Mouse (Mus musculus) CH12.LX (cell line): ENCODE results near the gene Col16a1. TPM values are rescaled to one million over a fixed set of nuclear protein-coding genes. Genes with fewer than 3 reads are reported as not detected.

Source experiments
- DNase-seq: peaks from one replicate; pipeline ENCODE4 v3.0.0-alpha.2; 2013; ENCODE audit errors: extremely low read depth
- H3K27ac ChIP-seq: 2 replicates; pipeline ENCODE4 v1.5.1; 2012; ENCODE audit warnings: low read depth, mild to moderate bottlenecking, control low read depth, moderate library complexity; ENCODE audit not compliant: insufficient read depth
- H3K27me3 ChIP-seq: replicated peaks from 2 replicates; pipeline ENCODE3; 2012; ENCODE audit warnings: inconsistent platforms
- H3K36me3 ChIP-seq, 2 experiments: replicated peaks in 1 of 2; 2 replicates each; pipeline versions ENCODE3 to v1.6.1; 2012; ENCODE audit warnings: inconsistent platforms in 1 of 2, low read length in 1 of 2, mild to moderate bottlenecking in 1 of 2, mixed read lengths in 1 of 2, moderate library complexity in 1 of 2; ENCODE audit not compliant: control insufficient read depth in 1 of 2, insufficient read depth in 1 of 2
- H3K4me1 ChIP-seq, 2 experiments: 2 replicates each; pipeline ENCODE4 v1.6.1; 2012; ENCODE audit warnings: inconsistent platforms in 1 of 2, moderate library complexity in 1 of 2; ENCODE audit not compliant: insufficient read depth in 2 of 2, control insufficient read depth in 1 of 2
- H3K4me2 ChIP-seq: 2 replicates; pipeline ENCODE4 v1.6.1; 2012; ENCODE audit warnings: low read depth, mild to moderate bottlenecking, control low read depth; ENCODE audit not compliant: poor library complexity, insufficient read depth, severe bottlenecking
- H3K4me3 ChIP-seq, 3 experiments: fragments of 150-350 bp in 1 of 3; sonication (generic) in 1 of 3; replicated peaks in 1 of 3; 2 replicates each; pipeline versions ENCODE3 to v1.5.1; 2011 to 2012; ENCODE audit warnings: low read depth in 2 of 3, low read length in 2 of 3, mild to moderate bottlenecking in 2 of 3, moderate library complexity in 2 of 3, control low read depth in 1 of 3, improper control_type of control experiment in 1 of 3, inconsistent platforms in 1 of 3, mixed read lengths in 1 of 3; ENCODE audit not compliant: poor library complexity in 1 of 3
- H3K79me2 ChIP-seq: replicated peaks from 2 replicates; pipeline ENCODE4 v1.6.1; 2012; ENCODE audit warnings: mild to moderate bottlenecking, moderate library complexity; ENCODE audit not compliant: control insufficient read depth, poor library complexity, insufficient read depth, severe bottlenecking; ENCODE audit errors: extremely low read depth
- H3K9ac ChIP-seq: 2 replicates; pipeline ENCODE4 v1.6.1; 2012; ENCODE audit warnings: low read depth, mild to moderate bottlenecking, control low read depth, moderate library complexity; ENCODE audit not compliant: insufficient read depth
- H3K9me3 ChIP-seq: replicated peaks from 2 replicates; pipeline ENCODE3; 2012; ENCODE audit warnings: low read length, inconsistent platforms, mixed read lengths
- CHD1 ChIP-seq: IDR thresholded peaks from 2 replicates; pipeline ENCODE4 v1.6.1; 2012; ENCODE audit warnings: low read depth, low read length, improper control_type of control experiment, inconsistent platforms
- CHD2 ChIP-seq: IDR thresholded peaks from 2 replicates; pipeline ENCODE4 v1.6.1; 2011; ENCODE audit warnings: low read length, improper control_type of control experiment
- E2F4 ChIP-seq: IDR thresholded peaks from 2 replicates; pipeline ENCODE4 v1.6.1; 2011; ENCODE audit warnings: low read depth, low read length, improper control_type of control experiment; ENCODE audit not compliant: insufficient replicate concordance
- ETS1 ChIP-seq: conservative IDR thresholded peaks from 2 replicates; pipeline ENCODE4 v1.6.1; 2012; ENCODE audit warnings: low read depth, mild to moderate bottlenecking, inconsistent platforms, low read length, improper control_type of control experiment, moderate library complexity
- GABPA ChIP-seq: IDR thresholded peaks from 2 replicates; pipeline ENCODE4 v1.6.1; 2012; ENCODE audit warnings: low read depth, low read length, improper control_type of control experiment, inconsistent platforms; ENCODE audit not compliant: insufficient replicate concordance
- KAT2A ChIP-seq: IDR thresholded peaks from 2 replicates; pipeline ENCODE4 v1.6.1; 2012; ENCODE audit warnings: low read length, improper control_type of control experiment, inconsistent platforms; ENCODE audit not compliant: insufficient replicate concordance
- MXI1 ChIP-seq: IDR thresholded peaks from 2 replicates; pipeline ENCODE4 v1.6.1; 2011; ENCODE audit warnings: mild to moderate bottlenecking, low read depth, low read length, improper control_type of control experiment
- NELFE ChIP-seq: IDR thresholded peaks from 2 replicates; pipeline ENCODE4 v1.6.1; 2011; ENCODE audit warnings: low read depth, low read length, improper control_type of control experiment
- NRF1 ChIP-seq: IDR thresholded peaks from 2 replicates; pipeline ENCODE4 v1.6.1; 2014; ENCODE audit warnings: low read depth, mild to moderate bottlenecking, inconsistent platforms, low read length, improper control_type of control experiment, moderate library complexity
- POLR2AphosphoS2 ChIP-seq: IDR thresholded peaks from 2 replicates; pipeline ENCODE4 v1.6.1; 2011; ENCODE audit warnings: low read depth, low read length, improper control_type of control experiment
- SMC3 ChIP-seq: IDR thresholded peaks from 2 replicates; pipeline ENCODE4 v1.6.1; 2011; ENCODE audit warnings: low read depth, low read length, improper control_type of control experiment
- TBP ChIP-seq: conservative IDR thresholded peaks from 2 replicates; pipeline ENCODE4 v1.6.1; 2011; ENCODE audit warnings: low read depth, low read length, improper control_type of control experiment
- TCF12 ChIP-seq: IDR thresholded peaks from 2 replicates; pipeline ENCODE4 v1.6.1; 2014; ENCODE audit warnings: low read depth, mild to moderate bottlenecking, inconsistent platforms, low read length, improper control_type of control experiment
- UBTF ChIP-seq: IDR thresholded peaks from 2 replicates; pipeline ENCODE4 v1.6.1; 2012; ENCODE audit warnings: low read depth, mild to moderate bottlenecking, inconsistent platforms, low read length, improper control_type of control experiment, moderate library complexity
- USF1 ChIP-seq: IDR thresholded peaks from 2 replicates; pipeline ENCODE4 v1.6.1; 2014; ENCODE audit warnings: low read depth, mild to moderate bottlenecking, inconsistent platforms, low read length, improper control_type of control experiment
- USF2 ChIP-seq: conservative IDR thresholded peaks from 2 replicates; pipeline ENCODE4 v1.6.1; 2011; ENCODE audit warnings: low read depth, low read length, improper control_type of control experiment
- ZC3H11A ChIP-seq: IDR thresholded peaks from 2 replicates; pipeline ENCODE4 v1.6.1; 2012; ENCODE audit warnings: low read depth, mild to moderate bottlenecking, inconsistent platforms, low read length, improper control_type of control experiment
- ZNF384 ChIP-seq: IDR thresholded peaks from 2 replicates; pipeline ENCODE4 v1.6.1; 2012; ENCODE audit warnings: low read depth, low read length, improper control_type of control experiment, inconsistent platforms
- dilution Hi-C: fragments of 300-500 bp; cut with MboI; formaldehyde crosslinking; loops from 2 replicates; pipeline ENCODE4 v1.14.3; 2020; ENCODE audit warnings: low sequenced_read_pairs; ENCODE audit not compliant: extremely low pct_unique_long_range_greater_than_20kb, extremely low pct_ligation_motif_present
- in situ Hi-C: fragments of 300-500 bp; cut with MboI; formaldehyde crosslinking; loops from 3 replicates; pipeline ENCODE4 v1.14.3; 2019; ENCODE audit warnings: low sequenced_read_pairs, low pct_ligation_motif_present, low pct_unique_long_range_greater_than_20kb, mixed read lengths
- polyA plus RNA-seq: library from polyadenylated mRNA; unstranded; fragments of >175 nt; gene quantifications from 2 replicates; pipeline ENCODE4 v1.2.1, GENCODE M21; 2012; ENCODE audit warnings: low read depth; ENCODE audit not compliant: insufficient read length
- total RNA-seq, 2 experiments: library from RNA; depleted of rRNA; stranded (reverse); fragments of 300-350 nt in 1 of 2; fragments of >200 nt in 1 of 2; gene quantifications; 2 replicates each; pipeline ENCODE4 v1.2.3; 2012 to 2014

Col16a1 gene
- total and polyA plus RNA-seq, 3 experiments = not detected

DNA sequence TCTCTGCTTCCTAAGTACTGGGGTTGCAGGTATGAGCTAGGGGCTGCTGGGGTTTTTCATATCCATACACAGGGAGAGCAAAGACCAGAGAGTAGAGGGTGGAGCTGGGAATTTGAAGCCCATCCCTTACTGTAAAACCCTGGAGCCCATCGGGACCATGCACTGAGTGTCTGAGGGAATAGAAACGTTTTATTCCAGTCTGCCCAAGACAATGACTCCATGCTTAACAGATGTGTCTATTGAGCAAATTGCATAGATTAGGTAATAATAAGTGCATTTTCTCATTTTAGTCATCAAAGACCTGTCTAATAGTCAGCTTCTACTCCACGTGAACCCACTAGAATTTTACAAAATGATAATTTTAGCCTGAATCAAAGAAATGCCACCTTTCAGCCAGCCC lies 22.9 kb downstream of the Col16a1 start:
- TF ChIP-seq USF2 = no peak
- TF ChIP-seq ZNF384 = no peak
- no peak for TF ChIP-seq GABPA
- no peak for TF ChIP-seq ETS1
- TF ChIP-seq E2F4 = no peak
- no peak for TF ChIP-seq MXI1
- no peak for TF ChIP-seq TCF12
- no peak for TF ChIP-seq USF1
- no peak for TF ChIP-seq NELFE
- TF ChIP-seq CHD1 = no peak
- TF ChIP-seq TBP = no peak
- no peak for TF ChIP-seq ZC3H11A
- no peak for TF ChIP-seq SMC3
- no peak for TF ChIP-seq UBTF
- TF ChIP-seq KAT2A = no peak
- no peak for TF ChIP-seq NRF1
- no peak for TF ChIP-seq CHD2
- Histone ChIP-seq H3K4me2 (no peak overlapping the region), H3K4me1 (no peaks in the 10 kb centered on the region), H3K4me3 (no peak overlapping the region), H3K9ac (no peak overlapping the region), H3K27ac (no peak overlapping the region), H3K9me3 (peaks cover 6% of the 10 kb centered on the region), H3K27me3 (peaks cover 72% of the 10 kb centered on the region), H3K36me3 (no peaks in the 10 kb centered on the region), H3K79me2 (no peaks in the 10 kb centered on the region)
- in situ Hi-C loops (no loop called here), dilution Hi-C loops (no loop called here)
- no peak for DNase-seq

DNA sequence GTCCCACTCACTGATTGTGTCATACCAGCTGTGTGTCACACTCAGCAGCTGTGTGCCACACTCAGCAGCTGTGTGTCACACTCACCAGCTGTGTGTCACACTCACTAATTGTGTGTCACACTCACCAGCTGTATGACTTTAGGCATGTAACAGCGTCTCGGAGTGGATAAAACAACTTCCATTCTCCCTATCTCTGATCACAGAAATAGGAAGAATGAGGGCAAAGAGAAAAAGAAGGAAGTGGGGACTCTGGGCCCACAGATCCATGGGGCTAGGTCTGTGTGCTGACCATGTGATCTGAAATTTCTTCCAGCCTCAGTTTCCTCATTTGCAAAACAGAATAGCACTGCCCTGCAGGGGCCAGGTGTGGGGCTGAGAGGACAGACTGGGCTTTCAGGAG lies 24.1 kb downstream of the Col16a1 start:
- dilution Hi-C loops = no loop called here

More for the DNA sequence above, 24.1 kb downstream of the Col16a1 start:
- peaks cover 6% of the 10 kb centered on the region for H3K9me3 ChIP-seq
- no peak overlapping the region for H3K4me2 ChIP-seq
- H3K4me1 ChIP-seq = no peaks in the 10 kb centered on the region
- no peaks in the 10 kb centered on the region for H3K36me3 ChIP-seq
- H3K27ac ChIP-seq = no peak overlapping the region
- no peak overlapping the region for H3K4me3 ChIP-seq
- DNase-seq = no peak
- TF ChIP-seq CHD2 (no peak), KAT2A (no peak), E2F4 (no peak), USF2 (no peak), MXI1 (no peak), POLR2AphosphoS2 (no peak), TCF12 (no peak)
- in situ Hi-C loops = no loop called here
- peaks cover 79% of the 10 kb centered on the region for H3K27me3 ChIP-seq
- no peak overlapping the region for H3K9ac ChIP-seq
- H3K79me2 ChIP-seq = no peaks in the 10 kb centered on the region
